Mouse (Mus musculus): ENCODE measurements around the gene Ptgds.

Gene Ptgds

GRCm38 (mm10) chr2:25461407-25461806, 8.4 kb downstream of the Ptgds start:
- Histone ChIP-seq H3K4me1 (replicated peaks; ENCODE audit: low read depth, low read length) (peaks cover 40% of the 10 kb centered on the region), H3K4me3 (replicated peaks; ENCODE audit: low read length) (peak overlapping the region; percentile 87), H3K27me3 (ENCODE audit: insufficient read depth, low read length) (peaks cover 27% of the 10 kb centered on the region), H3K9me3 (ENCODE audit: low read length) (no peaks in the 10 kb centered on the region), H3K36me3 (ENCODE audit: insufficient read depth, low read length) (no peaks in the 10 kb centered on the region)
- TF ChIP-seq NANOG (IDR thresholded peaks at IDR 0.05; ENCODE audit: borderline replicate concordance, low read length), result no peak
- TF ChIP-seq POU5F1 (IDR thresholded peaks at IDR 0.05; ENCODE audit: borderline replicate concordance, low read length), result no peak

DNA sequence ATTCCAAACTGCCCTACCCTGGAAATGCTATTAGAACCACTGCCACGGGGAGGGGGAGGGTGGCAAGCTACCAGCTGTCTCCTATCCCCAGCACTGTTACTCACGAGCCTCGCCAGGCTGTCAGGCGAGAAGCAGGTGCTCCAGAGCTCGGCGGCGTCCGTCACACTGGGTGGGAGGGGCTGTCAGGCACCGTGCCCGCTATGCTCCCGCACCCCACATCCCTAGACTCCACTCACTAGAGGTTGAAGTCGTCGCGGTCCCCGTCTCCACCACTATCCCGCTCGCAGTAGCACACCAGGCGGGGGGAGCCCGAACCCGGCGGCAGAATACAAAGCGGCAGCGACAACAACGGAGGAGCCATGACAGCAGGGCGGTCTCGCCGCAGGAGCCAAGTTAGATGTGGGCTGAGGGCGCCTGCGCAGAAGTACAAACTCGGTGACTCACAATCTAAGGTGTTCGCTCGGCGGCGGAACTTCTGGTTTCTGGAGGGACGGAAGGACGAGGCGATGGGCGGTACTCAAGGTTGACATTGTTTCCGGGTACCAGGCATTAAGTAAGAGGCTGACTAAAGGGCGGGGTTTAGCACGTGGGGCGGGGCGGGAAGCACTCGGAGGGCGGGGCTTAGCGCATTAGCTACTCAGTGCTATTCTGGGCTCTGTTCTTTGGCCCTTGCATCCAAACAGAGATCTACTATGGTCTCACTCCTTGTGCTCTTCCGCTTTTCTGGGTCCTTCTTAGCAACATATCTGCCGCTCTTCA, 9.1 kb downstream of the Ptgds start, which contains the start of gene Paxx:
Paxx (minus strand) TSS at position 544 of the 759 bp plus-strand sequence.
- TF ChIP-seq POU5F1 (IDR thresholded peaks at IDR 0.05; ENCODE audit: borderline replicate concordance, low read length), result no peak
- no peak for TF ChIP-seq CTCF (conservative IDR thresholded peaks at IDR 0.05; ENCODE audit: low read length)
- TF ChIP-seq NANOG (IDR thresholded peaks at IDR 0.05; ENCODE audit: borderline replicate concordance, low read length), result no peak
- H3K9me3 ChIP-seq (ENCODE audit: low read length), result no peaks in the 10 kb centered on the region
- H3K4me3 ChIP-seq (replicated peaks; ENCODE audit: low read length), result peak within 1 kb of the TSS; percentile 87
- no peaks in the 10 kb centered on the region for H3K36me3 ChIP-seq (ENCODE audit: insufficient read depth, low read length)
- peaks cover 30% of the 10 kb centered on the region for H3K27me3 ChIP-seq (ENCODE audit: insufficient read depth, low read length)
- H3K4me1 ChIP-seq (replicated peaks; ENCODE audit: low read depth, low read length), result peaks cover 47% of the 10 kb centered on the region

DNA sequence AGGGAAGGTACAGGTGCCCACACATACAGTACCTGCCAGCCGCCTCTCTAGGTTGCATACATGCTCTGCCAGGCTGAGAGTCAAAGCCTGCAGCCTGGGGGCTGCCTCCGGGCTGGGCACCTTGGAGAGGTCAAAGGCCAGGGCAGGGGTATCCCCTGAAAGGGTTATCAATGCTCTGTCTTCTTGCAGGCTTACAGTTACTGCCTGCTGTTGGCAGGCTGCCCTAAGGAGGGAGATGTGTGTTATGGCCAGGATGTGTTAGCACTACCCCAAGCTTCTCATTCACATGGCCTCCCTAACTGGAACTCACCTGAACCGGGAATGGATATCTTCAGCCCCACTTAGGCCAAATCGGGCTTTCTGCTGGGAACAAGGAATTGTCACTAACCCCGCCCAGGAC, 9.7 kb downstream of the Ptgds start:
- no peaks in the 10 kb centered on the region for H3K36me3 ChIP-seq (ENCODE audit: insufficient read depth, low read length)
- TF ChIP-seq NANOG (IDR thresholded peaks at IDR 0.05; ENCODE audit: borderline replicate concordance, low read length), result no peak
- H3K9me3 ChIP-seq (ENCODE audit: low read length), result no peaks in the 10 kb centered on the region
- H3K4me1 ChIP-seq (replicated peaks; ENCODE audit: low read depth, low read length), result peaks cover 48% of the 10 kb centered on the region
- H3K4me3 ChIP-seq (replicated peaks; ENCODE audit: low read length), result peak overlapping the region; percentile 87
- H3K27me3 ChIP-seq (ENCODE audit: insufficient read depth, low read length), result peaks cover 33% of the 10 kb centered on the region

GRCm38 (mm10) chr2:25458911-25459310, 10.9 kb downstream of the Ptgds start:
- H3K36me3 ChIP-seq (ENCODE audit: insufficient read depth, low read length), result no peaks in the 10 kb centered on the region
- H3K27me3 ChIP-seq (ENCODE audit: insufficient read depth, low read length), result peaks cover 33% of the 10 kb centered on the region

GRCm38 (mm10) chr2:25457022-25457896, 12.6 kb downstream of the Ptgds start:
- no peaks in the 10 kb centered on the region for H3K36me3 ChIP-seq (ENCODE audit: insufficient read depth, low read length)
- H3K9me3 ChIP-seq (ENCODE audit: low read length), result no peaks in the 10 kb centered on the region
- no peak overlapping the region for H3K4me3 ChIP-seq (replicated peaks; ENCODE audit: low read length)
- peaks cover 33% of the 10 kb centered on the region for H3K27me3 ChIP-seq (ENCODE audit: insufficient read depth, low read length)
- TF ChIP-seq POU5F1 (IDR thresholded peaks at IDR 0.05; ENCODE audit: borderline replicate concordance, low read length), result no peak
- TF ChIP-seq NANOG (IDR thresholded peaks at IDR 0.05; ENCODE audit: borderline replicate concordance, low read length), result no peak
- TF ChIP-seq CTCF (conservative IDR thresholded peaks at IDR 0.05; ENCODE audit: low read length), result no peak
- H3K4me1 ChIP-seq (replicated peaks; ENCODE audit: low read depth, low read length), result peaks cover 48% of the 10 kb centered on the region

More at GRCm38 (mm10) chr2:25458911-25459310, 10.9 kb downstream of the Ptgds start:
- no peak for TF ChIP-seq NANOG (IDR thresholded peaks at IDR 0.05; ENCODE audit: borderline replicate concordance, low read length)
- no peak for TF ChIP-seq POU5F1 (IDR thresholded peaks at IDR 0.05; ENCODE audit: borderline replicate concordance, low read length)
- TF ChIP-seq CTCF (conservative IDR thresholded peaks at IDR 0.05; ENCODE audit: low read length), result no peak
- H3K4me1 ChIP-seq (replicated peaks; ENCODE audit: low read depth, low read length), result peaks cover 48% of the 10 kb centered on the region
- H3K9me3 ChIP-seq (ENCODE audit: low read length), result no peaks in the 10 kb centered on the region
- peak overlapping the region; percentile 39 for H3K4me3 ChIP-seq (replicated peaks; ENCODE audit: low read length)

GRCm38 (mm10) chr2:25456205-25456953, 13.5 kb downstream of the Ptgds start, which contains the start of gene Clic3:
Gene Clic3 (plus strand): TSS chr2:25456838.
- TF ChIP-seq POU5F1 (IDR thresholded peaks at IDR 0.05; ENCODE audit: borderline replicate concordance, low read length) (no peak), NANOG (IDR thresholded peaks at IDR 0.05; ENCODE audit: borderline replicate concordance, low read length) (no peak), CTCF (conservative IDR thresholded peaks at IDR 0.05; ENCODE audit: low read length) (no peak)
- Histone ChIP-seq H3K4me1 (replicated peaks; ENCODE audit: low read depth, low read length) (peaks cover 45% of the 10 kb centered on the region), H3K36me3 (ENCODE audit: insufficient read depth, low read length) (no peaks in the 10 kb centered on the region), H3K4me3 (replicated peaks; ENCODE audit: low read length) (no peak within 1 kb of the TSS), H3K27me3 (ENCODE audit: insufficient read depth, low read length) (peaks cover 33% of the 10 kb centered on the region), H3K9me3 (ENCODE audit: low read length) (no peaks in the 10 kb centered on the region)

DNA sequence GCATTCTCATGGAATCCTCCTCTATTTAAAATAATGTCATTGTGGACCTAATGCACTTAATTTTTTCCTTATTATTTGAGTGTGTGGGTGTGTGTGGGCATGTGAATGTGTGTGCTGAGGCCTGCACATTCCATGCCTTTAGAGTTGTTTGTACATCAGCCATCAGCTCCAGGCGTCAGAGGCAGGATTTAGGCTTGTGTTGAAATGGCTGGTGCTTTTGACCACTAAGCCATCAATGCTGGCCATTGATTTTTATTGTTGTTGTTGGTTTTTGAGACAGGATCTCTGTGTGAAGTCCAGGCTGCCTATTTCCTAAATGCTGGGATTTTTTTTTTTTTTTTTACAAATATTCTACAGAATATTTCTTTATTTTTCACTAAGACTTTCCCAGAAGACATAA, 16.9 kb downstream of the Ptgds start:
- Histone ChIP-seq H3K36me3 (ENCODE audit: insufficient read depth, low read length) (no peaks in the 10 kb centered on the region; the same call in 1 of the 2 replicates), H3K4me1 (replicated peaks; ENCODE audit: low read depth, low read length) (peaks cover 17% of the 10 kb centered on the region), H3K27me3 (ENCODE audit: insufficient read depth, low read length) (peaks cover 19% of the 10 kb centered on the region), H3K9me3 (ENCODE audit: low read length) (no peaks in the 10 kb centered on the region), H3K4me3 (replicated peaks; ENCODE audit: low read length) (no peak overlapping the region)
- TF ChIP-seq POU5F1 (IDR thresholded peaks at IDR 0.05; ENCODE audit: borderline replicate concordance, low read length) (no peak), CTCF (conservative IDR thresholded peaks at IDR 0.05; ENCODE audit: low read length) (no peak), NANOG (IDR thresholded peaks at IDR 0.05; ENCODE audit: borderline replicate concordance, low read length) (no peak)

Data from E14TG2a.4 (cell line).